Comparison of ENCODE assay signal across 22 mouse cellular contexts in genomic region chr15:27588087-27588826, GRCm38 (mm10). TPM values are rescaled to one million over a fixed set of nuclear protein-coding genes. Genes with fewer than 3 reads are reported as not detected.
DNase-seq lines count a peak whose midpoint lies in the region; ATAC-seq and TF ChIP-seq lines count a peak whose summit lies in the region.
"Had no signal": no experiment of that assay in that cellular context is flagged by ENCODE, and none has a peak within 500 bp of the region (broad histone marks: within the 10 kb centered on the region; RNA-seq: fewer than 3 reads in every experiment).

No protein-coding gene starts in this region.

- TF ChIP-seq CTCF in hindbrain, postnatal 0 days (IDR thresholded peaks at IDR 0.05; ENCODE audit: low read depth), result no peak

- H3K9me3 ChIP-seq in hindbrain, postnatal 0 days (ENCODE audit: low read length), result no peaks in the 10 kb centered on the region
- no peaks in the 10 kb centered on the region for H3K9me3 ChIP-seq in hindbrain, embryonic 12.5 days (replicated peaks)
- no peaks in the 10 kb centered on the region for H3K9me3 ChIP-seq in neural tube, embryonic 15.5 days (replicated peaks)
- H3K9me3 ChIP-seq: G1E; hindbrain, embryonic 15.5 days; liver, embryonic 15.5 days; megakaryocyte, embryonic 14.5 days; neural tube, embryonic 12.5 days; stomach, embryonic 15.5 days had no signal

- ATAC-seq in hindbrain, postnatal 0 days, result peak; percentile 33
- no peak for ATAC-seq in hindbrain, embryonic 12.5 days (ENCODE audit: low FRiP score)
- ATAC-seq in activated CD4-positive, CD25-positive, alpha-beta regulatory T cell, adult 4 months, result peak; percentile 51
- no peak for ATAC-seq in neural tube, embryonic 15.5 days (ENCODE audit: low FRiP score)
- ATAC-seq: midbrain, embryonic 16.5 days had no signal

- WGBS in hindbrain, postnatal 0 days, result 38% methylated on average over 14 of the region's 14 CpGs
- WGBS in hindbrain, embryonic 12.5 days, result 74% methylated on average over 14 of the region's 14 CpGs
- 72% methylated on average over 14 of the region's 14 CpGs for WGBS in neural tube, embryonic 15.5 days

- H3K4me1 ChIP-seq in hindbrain, postnatal 0 days (ENCODE audit: insufficient read depth, low read length), result no peaks in the 10 kb centered on the region
- H3K4me1 ChIP-seq in hindbrain, embryonic 12.5 days, result no peaks in the 10 kb centered on the region
- H3K4me1 ChIP-seq in neural tube, embryonic 15.5 days, result 0 out of 2 replicates have a peak, but pooled peaks cover 3% of the 10 kb centered on the region
- H3K4me1 ChIP-seq: liver, embryonic 15.5 days; neural tube, embryonic 12.5 days; stomach, embryonic 15.5 days had no signal

- H3K4me2 ChIP-seq in hindbrain, postnatal 0 days (ENCODE audit: low read depth, low read length), result no peak overlapping the region
- H3K4me2 ChIP-seq in hindbrain, embryonic 12.5 days (replicated peaks), result no peak overlapping the region
- no peak overlapping the region for H3K4me2 ChIP-seq in neural tube, embryonic 15.5 days
- H3K4me2 ChIP-seq: hindbrain, embryonic 15.5 days; liver, embryonic 15.5 days; neural tube, embryonic 12.5 days; stomach, embryonic 15.5 days had no signal

- peak; percentile 60 to 64 for DNase-seq in cerebellum, postnatal 10 days
- DNase-seq in cerebellum, postnatal 4 days (ENCODE audit: low spot score in 2 of 2), result no peak
- DNase-seq in hindbrain, postnatal 0 days (ENCODE audit: low spot score), result peak; percentile 30
- peak; percentile 50 for DNase-seq in A20 (ENCODE audit: low read depth, low spot score)
- DNase-seq in lung, postnatal 36 days, result no peak
- DNase-seq: gastrocnemius, postnatal 25 days; kidney, adult 18-20 months; kidney, postnatal 10 days; lung, postnatal 10 days; right cerebral cortex, postnatal 25 days; thymus, adult 2 months had no signal

- H3K27ac ChIP-seq in hindbrain, postnatal 0 days, result peak overlapping the region; percentile 33; the same call in 1 of the 2 replicates
- no peak overlapping the region for H3K27ac ChIP-seq in hindbrain, embryonic 12.5 days
- H3K27ac ChIP-seq in neural tube, embryonic 15.5 days (replicated peaks), result no peak overlapping the region
- H3K27ac ChIP-seq: hindbrain, embryonic 15.5 days; liver, embryonic 15.5 days; neural tube, embryonic 12.5 days; stomach, embryonic 15.5 days had no signal

- peaks cover 16% of the 10 kb centered on the region for H3K36me3 ChIP-seq in hindbrain, postnatal 0 days (ENCODE audit: insufficient read depth, low read length)
- H3K36me3 ChIP-seq in hindbrain, embryonic 12.5 days, result peaks cover 37% of the 10 kb centered on the region
- H3K36me3 ChIP-seq in neural tube, embryonic 15.5 days, result peaks cover 35% of the 10 kb centered on the region

- H3K4me3 ChIP-seq in hindbrain, postnatal 0 days (ENCODE audit: low read length), result no peak overlapping the region
- H3K4me3 ChIP-seq in hindbrain, embryonic 12.5 days, result no peak overlapping the region
- H3K4me3 ChIP-seq in neural tube, embryonic 15.5 days (replicated peaks), result no peak overlapping the region
- H3K4me3 ChIP-seq: erythroblast, embryonic 14.5 days; hindbrain, embryonic 15.5 days; liver, embryonic 15.5 days; megakaryocyte, embryonic 14.5 days; neural tube, embryonic 12.5 days; stomach, embryonic 15.5 days had no signal

- no peak overlapping the region for H3K9ac ChIP-seq in hindbrain, postnatal 0 days (replicated peaks; ENCODE audit: low read length)
- no peak overlapping the region for H3K9ac ChIP-seq in hindbrain, embryonic 12.5 days
- no peak overlapping the region for H3K9ac ChIP-seq in neural tube, embryonic 15.5 days (replicated peaks)
- H3K9ac ChIP-seq: hindbrain, embryonic 15.5 days; liver, embryonic 15.5 days; neural tube, embryonic 12.5 days; stomach, embryonic 15.5 days had no signal

- no peaks in the 10 kb centered on the region for H3K27me3 ChIP-seq in hindbrain, postnatal 0 days (ENCODE audit: insufficient read depth, low read length)
- no peaks in the 10 kb centered on the region for H3K27me3 ChIP-seq in hindbrain, embryonic 12.5 days
- no peaks in the 10 kb centered on the region for H3K27me3 ChIP-seq in neural tube, embryonic 15.5 days (replicated peaks)
- H3K27me3 ChIP-seq: hindbrain, embryonic 15.5 days; liver, embryonic 15.5 days; megakaryocyte, embryonic 14.5 days; neural tube, embryonic 12.5 days; stomach, embryonic 15.5 days had no signal

RNA-seq across cellular contexts. Expression of gene Otulin, which starts 42.2 kb away (rescaled TPM):
- 15.9 and 16.5 TPM in 2 replicates for total RNA-seq in hindbrain, postnatal 0 days (2014; rRNA removed)
- polyA plus RNA-seq in hindbrain, postnatal 0 days (2015; fragmentation: Nextera tagmentation; extraction: Ambion mirVana), result 25.4 and 26.3 TPM in 2 replicates
- 29.7 TPM in 2 replicates for polyA plus RNA-seq in hindbrain, embryonic 12.5 days (2016; fragmentation: Nextera tagmentation; extraction: Ambion mirVana)
- 10 to 100 TPM; 12.7 to 15.2 TPM for polyA plus RNA-seq in activated CD4-positive, CD25-positive, alpha-beta regulatory T cell, adult 4 months (2017; shearing (Covaris generic))
- polyA plus RNA-seq in neural tube, embryonic 15.5 days (2015; fragmentation: Nextera tagmentation; extraction: Ambion mirVana), result 20.5 and 26.7 TPM in 2 replicates

Comparison
In these comparisons a context has a peak if more than half of its experiments do, and no peak if none do; other contexts are left out.
1. DNase-seq: peak in cerebellum, postnatal 10 days (2 of 2), hindbrain, postnatal 0 days (single experiment) and A20 (single experiment); none in cerebellum, postnatal 4 days (0 of 2) and lung, postnatal 36 days (single experiment).
2. ATAC-seq: peak in hindbrain, postnatal 0 days (single experiment) and activated CD4-positive, CD25-positive, alpha-beta regulatory T cell, adult 4 months (single experiment); none in hindbrain, embryonic 12.5 days (single experiment) and neural tube, embryonic 15.5 days (single experiment).